Mouse (Mus musculus) hindbrain, embryonic 16.5 days (tissue): ENCODE measurements around the gene Chst13. TPM values are rescaled to one million over a fixed set of nuclear protein-coding genes. Genes with fewer than 3 reads are reported as not detected.

Source experiments
- ATAC-seq: fragments of 200-750 bp; cut with Nextera tagmentation; 2 replicates; pipeline ENCODE4 v1.8.0; 2017; ENCODE audit warnings: moderate TSS enrichment, moderate library complexity
- H3K27ac ChIP-seq: fragments of 300-500 bp; sonication (generic); 2 replicates; pipeline ENCODE4 v1.5.1; 2014; ENCODE audit warnings: low read depth, mild to moderate bottlenecking, control low read depth, low read length, moderate library complexity
- H3K27me3 ChIP-seq: fragments of 300-500 bp; sonication (generic); replicated peaks from 2 replicates; pipeline ENCODE4 v1.6.1; 2014; ENCODE audit warnings: low read length; ENCODE audit not compliant: control insufficient read depth, insufficient read depth
- H3K36me3 ChIP-seq: fragments of 300-500 bp; sonication (generic); 2 replicates; pipeline ENCODE4 v1.6.1; 2014; ENCODE audit warnings: mild to moderate bottlenecking, low read length, moderate library complexity, mixed read lengths; ENCODE audit not compliant: control insufficient read depth, insufficient read depth
- H3K4me1 ChIP-seq: fragments of 300-500 bp; sonication (generic); 2 replicates; pipeline ENCODE4 v1.6.1; 2014; ENCODE audit warnings: low read depth, low read length; ENCODE audit not compliant: control insufficient read depth, insufficient read depth
- H3K4me2 ChIP-seq: fragments of 300-500 bp; sonication (generic); 2 replicates; pipeline ENCODE4 v1.6.1; 2014; ENCODE audit warnings: mild to moderate bottlenecking, low read length, control low read depth, moderate library complexity
- H3K4me3 ChIP-seq: fragments of 300-500 bp; sonication (generic); 2 replicates; pipeline ENCODE4 v1.5.1; 2014; ENCODE audit warnings: mild to moderate bottlenecking, low read length, control low read depth, moderate library complexity
- H3K9ac ChIP-seq: fragments of 300-500 bp; sonication (generic); 2 replicates; pipeline ENCODE4 v1.6.1; 2014; ENCODE audit warnings: low read depth, mild to moderate bottlenecking, control low read depth, low read length, moderate library complexity
- H3K9me3 ChIP-seq: fragments of 300-500 bp; sonication (generic); 2 replicates; pipeline ENCODE4 v1.6.1; 2014; ENCODE audit warnings: mild to moderate bottlenecking, low read length, moderate library complexity; ENCODE audit not compliant: control insufficient read depth
- WGBS: fragments of 180-500 bp; shearing (Covaris S2); extraction: QIAGEN DNeasy Blood & Tissue Kit; methylation state at CpG from one replicate; pipeline ENCODE4 v1.1.7; 2014; 5-methylcytosine and 5-hydroxymethylcytosine counted together
- polyA plus RNA-seq: library from polyadenylated mRNA; unstranded; fragments of >200 nt; fragmentation: Nextera tagmentation; extraction: Ambion mirVana; gene quantifications from 2 replicates; pipeline ENCODE4 v1.2.1, GENCODE M21; 2015

Chst13 gene
- polyA plus RNA-seq, 1 experiment from 2014 or later, result 0.24 TPM

DNA sequence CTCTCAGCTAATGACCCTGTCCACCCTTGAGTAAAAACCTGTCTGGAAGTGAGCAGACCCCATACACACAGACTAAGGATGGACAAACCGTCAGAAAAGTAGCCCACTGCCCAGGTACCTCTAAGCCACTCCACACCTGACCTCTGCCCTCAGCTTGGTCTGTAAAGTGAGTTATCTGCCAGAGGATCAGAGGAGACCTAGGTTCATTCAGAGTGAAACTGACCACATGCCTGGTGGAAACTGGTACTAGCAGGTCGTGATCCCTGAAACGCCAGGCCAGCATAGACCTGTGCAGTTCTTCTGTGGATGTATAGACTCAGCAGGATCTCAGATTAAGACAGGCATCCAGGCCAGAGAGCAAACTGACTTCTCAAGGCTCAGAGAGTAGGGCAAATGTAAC, 522 bp downstream of the Chst13 start:
- H3K4me1 ChIP-seq, result peaks cover 6% of the 10 kb centered on the region
- H3K27me3 ChIP-seq, result peaks cover 2% of the 10 kb centered on the region
- no peak overlapping the region for H3K4me3 ChIP-seq
- WGBS, result 67% methylated on average over 3 of the region's 3 CpGs
- H3K27ac ChIP-seq, result no peak overlapping the region
- no peak overlapping the region for H3K4me2 ChIP-seq
- no peak overlapping the region for H3K9ac ChIP-seq
- ATAC-seq, result 0 out of 2 replicates have a peak, but pooled peaks have one; percentile 9
- no peaks in the 10 kb centered on the region for H3K9me3 ChIP-seq
- no peaks in the 10 kb centered on the region for H3K36me3 ChIP-seq

GRCm38 (mm10) chr6:90324026-90324425, 959 bp downstream of the Chst13 start:
- no peak overlapping the region for H3K27ac ChIP-seq
- ATAC-seq, result 0 out of 2 replicates have a peak, but pooled peaks have one; percentile 34
- no peak overlapping the region for H3K4me3 ChIP-seq
- WGBS, result 73% methylated on average over 3 of the region's 3 CpGs
- H3K27me3 ChIP-seq, result peaks cover 2% of the 10 kb centered on the region
- no peak overlapping the region for H3K9ac ChIP-seq
- H3K4me2 ChIP-seq, result no peak overlapping the region
- H3K9me3 ChIP-seq, result no peaks in the 10 kb centered on the region
- H3K4me1 ChIP-seq, result peaks cover 6% of the 10 kb centered on the region
- H3K36me3 ChIP-seq, result no peaks in the 10 kb centered on the region

DNA sequence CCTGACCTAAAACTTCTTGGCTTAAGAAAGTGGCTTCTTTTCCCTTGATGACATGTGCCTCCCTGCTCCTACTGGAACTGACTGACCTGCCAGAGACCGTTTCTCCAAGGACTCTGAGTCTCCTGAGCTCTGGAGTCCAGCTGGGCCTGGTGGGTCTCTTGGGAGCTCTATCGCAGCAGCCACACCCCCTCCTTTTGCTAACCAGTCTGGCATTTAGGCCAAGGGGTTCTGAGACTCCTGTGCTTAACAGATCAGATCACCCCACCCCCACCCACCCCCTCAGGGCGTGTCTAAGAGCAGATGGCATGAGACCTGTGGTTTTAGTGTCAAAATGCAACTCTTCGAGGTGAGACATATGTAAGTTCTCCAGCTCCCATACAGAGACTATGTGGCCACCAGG, 3.2 kb downstream of the Chst13 start:
- H3K27ac ChIP-seq, result no peak overlapping the region
- no peaks in the 10 kb centered on the region for H3K9me3 ChIP-seq
- H3K4me1 ChIP-seq, result peaks cover 6% of the 10 kb centered on the region
- no peak for ATAC-seq
- no peak overlapping the region for H3K4me3 ChIP-seq
- 57% methylated on average over 4 of the region's 4 CpGs for WGBS
- H3K27me3 ChIP-seq, result peaks cover 2% of the 10 kb centered on the region
- no peak overlapping the region for H3K9ac ChIP-seq
- H3K36me3 ChIP-seq, result no peaks in the 10 kb centered on the region
- no peak overlapping the region for H3K4me2 ChIP-seq

DNA sequence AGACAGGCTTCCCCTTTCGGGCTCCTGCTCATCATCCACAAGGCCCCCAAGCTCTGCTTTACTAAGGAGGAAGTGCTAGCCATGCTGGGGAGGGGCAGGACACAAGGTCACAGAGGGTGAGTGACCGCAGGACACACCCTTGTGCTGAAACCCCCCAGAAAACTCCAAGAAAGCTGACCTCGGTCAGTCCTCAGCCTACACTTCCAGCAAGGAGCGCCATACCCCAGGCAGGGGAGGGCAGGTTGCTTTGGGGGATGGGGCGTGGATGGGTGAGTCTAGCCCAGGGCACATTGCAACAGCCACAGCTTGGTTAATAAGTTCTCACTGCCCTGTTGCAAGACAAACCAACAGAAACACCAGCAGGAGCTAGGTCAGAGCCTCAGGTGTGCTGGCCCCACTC, 4.6 kb downstream of the Chst13 start:
- H3K4me1 ChIP-seq, result peaks cover 6% of the 10 kb centered on the region
- H3K9me3 ChIP-seq, result no peaks in the 10 kb centered on the region
- H3K4me3 ChIP-seq, result no peak overlapping the region
- no peaks in the 10 kb centered on the region for H3K36me3 ChIP-seq
- no peak for ATAC-seq
- no peak overlapping the region for H3K27ac ChIP-seq
- WGBS, result 82% methylated on average over 5 of the region's 5 CpGs
- H3K27me3 ChIP-seq, result peaks cover 2% of the 10 kb centered on the region
- no peak overlapping the region for H3K4me2 ChIP-seq
- no peak overlapping the region for H3K9ac ChIP-seq

- 0 out of 2 replicates have a peak, but pooled peaks have one; percentile 4 for ATAC-seq
- Histone ChIP-seq H3K4me1 (no peaks in the 10 kb centered on the region; the same call in 1 of the 2 replicates), H3K27ac (no peak overlapping the region), H3K4me2 (no peak overlapping the region), H3K36me3 (no peaks in the 10 kb centered on the region), H3K27me3 (no peaks in the 10 kb centered on the region), H3K9me3 (no peaks in the 10 kb centered on the region), H3K9ac (no peak overlapping the region), H3K4me3 (no peak overlapping the region)
- WGBS, result 70% methylated on average over 7 of the region's 7 CpGs
Observed at GRCm38 (mm10) chr6:90319475-90320191, 5.4 kb downstream of the Chst13 start.

DNA sequence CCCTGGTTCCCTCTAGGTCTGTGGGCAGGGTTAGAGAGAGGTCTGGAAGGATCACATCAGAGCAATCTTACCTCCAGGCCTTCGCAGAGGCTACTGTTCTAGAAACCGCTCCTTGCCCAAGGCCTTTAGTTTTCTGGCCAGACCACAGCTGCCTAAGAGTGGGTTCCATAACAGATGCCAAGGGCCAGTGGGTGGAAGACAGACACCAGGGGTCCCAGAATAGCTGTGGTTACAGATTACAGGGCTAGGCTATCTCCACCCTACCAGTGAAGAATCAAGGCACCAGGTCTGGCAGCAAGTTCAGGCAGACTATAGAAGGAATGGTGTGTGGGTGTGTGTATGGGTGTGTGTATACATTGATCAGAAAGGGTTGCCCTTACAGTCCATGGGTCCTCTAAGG, 6.0 kb downstream of the Chst13 start:
- no peak overlapping the region for H3K4me3 ChIP-seq
- no peak overlapping the region for H3K4me2 ChIP-seq
- H3K27me3 ChIP-seq, result no peaks in the 10 kb centered on the region
- no peaks in the 10 kb centered on the region for H3K4me1 ChIP-seq
- no peak overlapping the region for H3K9ac ChIP-seq
- H3K36me3 ChIP-seq, result no peaks in the 10 kb centered on the region
- WGBS, result 100% methylated on average over 2 of the region's 2 CpGs
- no peaks in the 10 kb centered on the region for H3K9me3 ChIP-seq
- no peak overlapping the region for H3K27ac ChIP-seq
- 0 out of 2 replicates have a peak, but pooled peaks have one; percentile 38 for ATAC-seq

GRCm38 (mm10) chr6:90317510-90318258, 7.3 kb downstream of the Chst13 start:
- no peak overlapping the region for H3K4me3 ChIP-seq
- no peaks in the 10 kb centered on the region for H3K36me3 ChIP-seq
- WGBS, result 67% methylated on average over 2 of the region's 2 CpGs
- no peak overlapping the region for H3K9ac ChIP-seq
- H3K4me2 ChIP-seq, result no peak overlapping the region
- H3K4me1 ChIP-seq, result no peaks in the 10 kb centered on the region
- ATAC-seq, result peak; percentile 52; the same call in 1 of the 2 replicates
- no peak overlapping the region for H3K27ac ChIP-seq
- H3K27me3 ChIP-seq, result no peaks in the 10 kb centered on the region
- H3K9me3 ChIP-seq, result no peaks in the 10 kb centered on the region

DNA sequence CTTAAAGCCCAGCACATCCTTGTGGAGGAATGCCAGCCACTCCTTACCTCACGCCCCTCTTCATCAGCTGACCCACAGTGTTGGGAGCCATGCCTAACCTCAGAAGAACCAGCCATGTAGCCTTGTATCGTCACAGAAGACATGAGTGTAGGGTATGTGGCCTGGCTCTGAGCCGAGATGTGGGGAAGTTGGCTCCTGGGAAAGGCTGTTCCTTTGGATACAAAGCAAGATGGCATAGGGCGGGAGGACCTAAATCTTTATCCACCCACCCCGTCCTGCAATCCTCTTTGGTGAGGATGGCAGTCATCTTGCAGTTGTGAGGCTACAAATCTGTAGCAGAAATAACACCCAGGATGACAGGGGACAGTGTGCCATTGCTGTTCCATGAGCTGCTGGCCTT, 9.0 kb downstream of the Chst13 start:
- no peak overlapping the region for H3K27ac ChIP-seq
- 88% methylated on average over 5 of the region's 5 CpGs for WGBS
- no peak overlapping the region for H3K4me3 ChIP-seq
- H3K36me3 ChIP-seq, result no peaks in the 10 kb centered on the region
- no peak overlapping the region for H3K4me2 ChIP-seq
- no peaks in the 10 kb centered on the region for H3K9me3 ChIP-seq
- no peaks in the 10 kb centered on the region for H3K4me1 ChIP-seq
- no peak for ATAC-seq
- no peaks in the 10 kb centered on the region for H3K27me3 ChIP-seq
- H3K9ac ChIP-seq, result no peak overlapping the region
